Mouse (Mus musculus): ENCODE results near the gene Mapre1. TPM values are rescaled to one million over a fixed set of nuclear protein-coding genes. Genes with fewer than 3 reads are reported as not detected.
"Not testable (repeated sequence)": the region's sequence is repeated elsewhere in the genome, so short reads cannot be mapped to it uniquely, and the experiment has no call there.

Gene Mapre1
- polyA plus RNA-seq, 1 experiment from 2014 or later, result 238 TPM

DNA sequence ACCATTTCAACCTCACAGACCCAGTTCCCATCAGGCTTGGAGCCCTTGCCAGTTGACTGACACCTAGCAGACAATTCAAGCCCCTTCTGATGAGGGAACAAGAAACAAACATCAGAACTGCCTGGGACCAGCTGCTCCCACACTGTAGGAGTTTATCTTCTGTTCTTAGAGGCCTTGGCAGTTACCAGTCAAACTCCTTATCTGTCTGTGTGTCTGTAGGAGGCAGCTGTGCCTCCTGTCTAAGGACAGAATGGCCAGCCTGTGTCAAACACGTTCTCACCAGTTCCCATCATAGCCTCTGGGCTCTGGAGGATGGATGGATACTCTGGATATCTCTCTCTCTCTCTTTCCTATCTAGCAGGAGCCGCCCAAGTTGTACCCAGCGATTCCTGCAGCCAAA is 23.2 kb upstream of the Mapre1 start:
- H3K4me3 ChIP-seq (ENCODE audit: low read depth, low read length); H3K36me3 ChIP-seq (ENCODE audit: control insufficient read depth, insufficient read depth, low read length); ATAC-seq (ENCODE audit: low read depth); H3K4me2 ChIP-seq (ENCODE audit: low read depth, low read length); H3K27ac ChIP-seq (replicated peaks; ENCODE audit: low read depth, low read length); DNase-seq (ENCODE audit: low spot score); H3K9ac ChIP-seq (ENCODE audit: low read depth, low read length); H3K4me1 ChIP-seq (ENCODE audit: control insufficient read depth, insufficient read depth, low read length); H3K27me3 ChIP-seq (replicated peaks; ENCODE audit: control insufficient read depth, insufficient read depth, low read length); H3K9me3 ChIP-seq (ENCODE audit: control insufficient read depth, low read length): not testable (repeated sequence)
- WGBS, result 93% methylated on average over 3 of the region's 3 CpGs

DNA sequence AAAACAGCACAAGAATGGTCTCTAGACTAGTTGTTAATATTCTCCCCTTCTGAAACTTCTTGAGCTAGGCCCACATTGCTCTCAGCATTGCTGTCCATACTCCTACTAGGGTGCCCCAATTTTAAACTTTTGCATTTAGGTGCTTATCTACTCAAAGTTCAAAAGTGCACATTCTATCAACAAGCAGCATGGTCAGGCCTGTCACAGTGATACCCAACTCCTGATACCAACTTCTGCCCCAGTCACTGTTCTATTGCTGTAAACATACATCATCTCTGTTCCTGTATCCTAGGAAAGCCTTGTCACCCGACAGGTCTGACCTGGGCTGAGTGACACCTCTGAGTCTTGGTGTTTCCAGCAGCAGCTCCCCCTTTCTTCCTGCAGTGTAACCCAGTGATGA is 18.0 kb upstream of the Mapre1 start:
- H3K36me3 ChIP-seq (ENCODE audit: control insufficient read depth, insufficient read depth, low read length), result no peaks in the 10 kb centered on the region
- H3K4me2 ChIP-seq (ENCODE audit: low read depth, low read length), result no peak overlapping the region
- no peak for ATAC-seq (ENCODE audit: low read depth)
- no peaks in the 10 kb centered on the region for H3K27me3 ChIP-seq (replicated peaks; ENCODE audit: control insufficient read depth, insufficient read depth, low read length)
- H3K9ac ChIP-seq (ENCODE audit: low read depth, low read length), result no peak overlapping the region
- H3K4me3 ChIP-seq (ENCODE audit: low read depth, low read length), result no peak overlapping the region
- no peak overlapping the region for H3K27ac ChIP-seq (replicated peaks; ENCODE audit: low read depth, low read length)
- no peaks in the 10 kb centered on the region for H3K9me3 ChIP-seq (ENCODE audit: control insufficient read depth, low read length)
- H3K4me1 ChIP-seq (ENCODE audit: control insufficient read depth, insufficient read depth, low read length), result no peaks in the 10 kb centered on the region
- no peak for DNase-seq (ENCODE audit: low spot score)
- 57% methylated on average over 1 of the region's 1 CpGs for WGBS

DNA sequence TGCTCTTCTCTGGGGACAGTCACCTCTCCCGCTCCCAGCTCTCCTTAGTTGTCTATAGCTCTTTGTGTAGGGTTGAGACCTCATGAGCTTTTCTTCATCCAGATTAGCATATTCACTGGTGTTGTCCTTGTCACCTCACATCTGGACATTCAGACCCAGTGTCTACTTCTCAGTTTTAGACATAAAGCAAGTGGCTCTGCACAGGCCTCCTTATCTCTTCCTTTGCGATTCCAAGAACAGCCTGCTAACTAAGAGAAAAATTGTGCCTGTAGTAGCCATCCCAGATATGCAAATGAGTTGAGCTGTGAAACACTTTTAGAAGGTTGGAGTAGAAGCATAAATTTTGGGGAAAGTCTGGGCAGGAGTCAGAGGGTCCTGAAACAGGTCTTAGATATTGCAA is 16.6 kb upstream of the Mapre1 start:
- H3K9me3 ChIP-seq (ENCODE audit: control insufficient read depth, low read length), result no peaks in the 10 kb centered on the region
- no peaks in the 10 kb centered on the region for H3K27me3 ChIP-seq (replicated peaks; ENCODE audit: control insufficient read depth, insufficient read depth, low read length)
- H3K4me2 ChIP-seq (ENCODE audit: low read depth, low read length), result no peak overlapping the region
- H3K9ac ChIP-seq (ENCODE audit: low read depth, low read length), result no peak overlapping the region
- no peak overlapping the region for H3K4me3 ChIP-seq (ENCODE audit: low read depth, low read length)
- H3K4me1 ChIP-seq (ENCODE audit: control insufficient read depth, insufficient read depth, low read length), result no peaks in the 10 kb centered on the region
- no peak overlapping the region for H3K27ac ChIP-seq (replicated peaks; ENCODE audit: low read depth, low read length)
- H3K36me3 ChIP-seq (ENCODE audit: control insufficient read depth, insufficient read depth, low read length), result no peaks in the 10 kb centered on the region
- 90% methylated on average over 2 of the region's 2 CpGs for WGBS
- no peak for DNase-seq (ENCODE audit: low spot score)
- ATAC-seq (ENCODE audit: low read depth), result no peak

DNA sequence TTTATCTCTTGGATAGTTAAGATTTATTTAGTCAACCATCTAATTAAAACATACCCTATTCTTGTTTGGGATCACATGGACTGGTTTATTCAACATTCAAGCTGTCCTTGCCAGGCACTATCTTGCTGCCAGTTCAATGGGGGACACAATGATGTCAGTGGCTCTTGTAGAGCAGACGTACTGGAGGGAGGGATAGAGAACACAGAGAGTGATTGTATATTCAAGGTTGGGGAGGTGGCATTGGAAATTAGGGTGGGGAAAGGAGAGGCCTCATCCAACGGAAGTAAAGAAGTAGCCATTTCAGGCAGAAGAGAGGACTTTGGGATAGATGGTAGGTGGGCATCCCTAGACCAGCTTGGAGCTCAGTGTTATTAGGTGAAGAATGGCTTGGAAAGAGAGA is 16.2 kb upstream of the Mapre1 start:
- H3K36me3 ChIP-seq (ENCODE audit: control insufficient read depth, insufficient read depth, low read length), result no peaks in the 10 kb centered on the region
- H3K4me2 ChIP-seq (ENCODE audit: low read depth, low read length), result no peak overlapping the region
- WGBS, result 74% methylated on average over 2 of the region's 2 CpGs
- H3K4me1 ChIP-seq (ENCODE audit: control insufficient read depth, insufficient read depth, low read length), result no peaks in the 10 kb centered on the region
- no peak overlapping the region for H3K9ac ChIP-seq (ENCODE audit: low read depth, low read length)
- H3K4me3 ChIP-seq (ENCODE audit: low read depth, low read length), result no peak overlapping the region
- no peak for ATAC-seq (ENCODE audit: low read depth)
- H3K9me3 ChIP-seq (ENCODE audit: control insufficient read depth, low read length), result no peaks in the 10 kb centered on the region
- H3K27me3 ChIP-seq (replicated peaks; ENCODE audit: control insufficient read depth, insufficient read depth, low read length), result no peaks in the 10 kb centered on the region
- no peak for DNase-seq (ENCODE audit: low spot score)
- H3K27ac ChIP-seq (replicated peaks; ENCODE audit: low read depth, low read length), result no peak overlapping the region

DNA sequence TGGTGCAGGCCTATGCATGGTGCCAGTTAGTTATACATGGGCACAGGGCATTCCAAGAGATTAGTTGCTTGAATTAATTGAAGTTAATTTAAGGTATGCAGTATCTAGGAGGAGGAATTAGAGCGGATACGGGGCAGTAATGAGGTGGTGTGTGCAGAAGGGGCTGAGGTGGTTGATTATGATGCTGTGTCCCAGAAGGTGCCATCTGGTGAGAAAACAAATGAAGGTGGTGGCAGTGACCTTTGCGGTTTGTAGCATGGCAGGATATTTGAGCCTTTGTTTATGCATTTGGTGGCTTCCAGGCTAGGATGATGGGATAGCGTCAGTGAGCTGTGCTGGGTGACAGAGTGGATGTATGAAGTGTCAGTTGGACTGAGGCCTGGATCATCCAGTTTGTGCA is 15.8 kb upstream of the Mapre1 start:
- DNase-seq (ENCODE audit: low spot score) (no peak), ATAC-seq (ENCODE audit: low read depth) (no peak)
- H3K4me1 ChIP-seq (ENCODE audit: control insufficient read depth, insufficient read depth, low read length), result no peaks in the 10 kb centered on the region
- H3K4me3 ChIP-seq (ENCODE audit: low read depth, low read length), result no peak overlapping the region
- WGBS, result 78% methylated on average over 4 of the region's 4 CpGs
- no peaks in the 10 kb centered on the region for H3K9me3 ChIP-seq (ENCODE audit: control insufficient read depth, low read length)
- no peak overlapping the region for H3K9ac ChIP-seq (ENCODE audit: low read depth, low read length)
- H3K27me3 ChIP-seq (replicated peaks; ENCODE audit: control insufficient read depth, insufficient read depth, low read length), result no peaks in the 10 kb centered on the region
- no peak overlapping the region for H3K27ac ChIP-seq (replicated peaks; ENCODE audit: low read depth, low read length)
- H3K36me3 ChIP-seq (ENCODE audit: control insufficient read depth, insufficient read depth, low read length), result no peaks in the 10 kb centered on the region
- H3K4me2 ChIP-seq (ENCODE audit: low read depth, low read length), result no peak overlapping the region

DNA sequence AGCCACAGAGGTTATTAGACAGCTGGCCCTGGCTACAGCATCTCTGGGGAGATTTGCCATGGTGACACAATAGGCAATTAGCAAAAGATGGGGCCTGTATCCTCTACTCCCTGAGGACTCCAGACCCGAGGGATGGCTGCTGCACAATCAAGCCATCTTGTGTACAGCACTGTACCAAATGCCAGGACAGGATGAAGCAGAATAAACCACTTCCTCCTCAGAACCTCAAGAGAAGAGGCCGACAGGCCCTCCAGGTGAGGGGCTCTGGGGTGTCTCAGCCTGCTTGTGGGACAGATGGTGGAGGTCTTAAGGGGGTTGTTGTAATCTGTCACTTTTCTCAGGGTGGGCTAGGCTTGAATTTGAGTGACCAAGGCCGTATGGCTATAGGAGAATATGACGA is 7.0 kb upstream of the Mapre1 start:
- H3K4me2 ChIP-seq (ENCODE audit: low read depth, low read length), result no peak overlapping the region
- 67% methylated on average over 4 of the region's 4 CpGs for whole genome bisulfite sequencing
- no peak overlapping the region for H3K27ac ChIP-seq (replicated peaks; ENCODE audit: low read depth, low read length)
- H3K9me3 ChIP-seq (ENCODE audit: control insufficient read depth, low read length), result no peaks in the 10 kb centered on the region
- H3K36me3 ChIP-seq (ENCODE audit: control insufficient read depth, insufficient read depth, low read length), result no peaks in the 10 kb centered on the region
- no peak overlapping the region for H3K9ac ChIP-seq (ENCODE audit: low read depth, low read length)
- H3K27me3 ChIP-seq (replicated peaks; ENCODE audit: control insufficient read depth, insufficient read depth, low read length), result no peaks in the 10 kb centered on the region
- H3K4me1 ChIP-seq (ENCODE audit: control insufficient read depth, insufficient read depth, low read length), result no peaks in the 10 kb centered on the region
- peak; percentile 26 for DNase-seq (ENCODE audit: low spot score)
- peak; percentile 33; the same call in 1 of the 2 replicates for ATAC-seq (ENCODE audit: low read depth)
- H3K4me3 ChIP-seq (ENCODE audit: low read depth, low read length), result no peak overlapping the region

DNA sequence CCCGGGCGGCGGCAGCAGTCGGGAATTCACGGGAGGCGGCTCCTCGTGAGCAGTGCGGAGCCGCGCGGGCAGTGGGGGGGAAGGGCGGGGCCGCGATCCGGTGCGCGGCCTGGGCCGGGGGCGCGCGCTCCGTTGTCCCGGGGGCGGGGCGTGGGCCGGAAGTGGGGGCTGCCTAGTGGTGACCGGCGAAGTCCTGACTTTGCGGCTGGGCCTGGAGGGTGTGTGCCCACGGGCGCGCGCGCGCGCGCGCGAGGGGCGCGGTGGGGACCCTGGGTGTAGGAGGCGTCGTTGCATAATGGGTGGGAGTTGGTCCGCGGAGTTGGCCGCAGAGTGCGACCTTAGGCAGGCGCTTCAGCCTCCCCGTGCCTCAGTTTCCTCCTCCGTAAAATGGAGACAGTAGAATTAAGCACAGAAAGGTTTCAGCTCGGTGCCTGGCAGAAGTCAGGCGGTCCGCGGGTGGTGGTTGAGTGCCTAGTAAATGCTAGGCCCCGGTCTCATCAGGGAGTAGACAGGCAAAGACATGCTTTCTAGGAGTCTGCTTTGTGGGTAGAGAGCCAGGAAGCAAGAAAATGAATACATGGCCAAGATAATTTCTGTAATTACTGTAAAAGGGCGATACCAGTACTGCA is 477 bp downstream of the Mapre1 start:
- Histone ChIP-seq H3K9ac (ENCODE audit: low read depth, low read length) (peak overlapping the region; percentile 96), H3K36me3 (ENCODE audit: control insufficient read depth, insufficient read depth, low read length) (peaks cover 3% of the 10 kb centered on the region), H3K9me3 (ENCODE audit: control insufficient read depth, low read length) (no peaks in the 10 kb centered on the region), H3K4me1 (ENCODE audit: control insufficient read depth, insufficient read depth, low read length) (peaks cover 15% of the 10 kb centered on the region), H3K4me2 (ENCODE audit: low read depth, low read length) (peak overlapping the region; percentile 67), H3K27ac (replicated peaks; ENCODE audit: low read depth, low read length) (peak overlapping the region; percentile 94), H3K27me3 (replicated peaks; ENCODE audit: control insufficient read depth, insufficient read depth, low read length) (no peaks in the 10 kb centered on the region), H3K4me3 (ENCODE audit: low read depth, low read length) (peak overlapping the region; percentile 91)
- ATAC-seq (ENCODE audit: low read depth) (peak; percentile 88), DNase-seq (ENCODE audit: low spot score) (peak; percentile 84)
- WGBS, result under 1% methylated on average over 26 of the region's 56 CpGs

DNA sequence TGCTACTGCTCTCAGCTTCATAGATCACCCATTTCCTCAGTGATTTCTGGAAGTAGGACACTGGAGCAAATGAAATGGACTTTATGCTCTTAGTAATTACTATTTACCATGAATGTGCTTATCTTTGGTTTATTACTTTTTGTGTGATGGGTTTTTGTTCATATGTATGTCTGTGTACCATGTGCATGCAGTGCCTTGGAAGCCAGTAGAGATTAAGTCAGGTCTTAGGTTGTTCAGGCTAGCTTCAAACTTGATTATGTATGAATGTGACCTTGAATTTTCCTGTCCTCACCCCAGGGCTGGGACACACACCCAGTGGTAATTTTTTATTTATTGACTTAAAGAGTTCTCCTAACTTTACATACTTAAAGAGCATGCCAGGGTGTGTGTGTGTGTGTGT is 6.9 kb downstream of the Mapre1 start:
- no peak overlapping the region for H3K4me3 ChIP-seq (ENCODE audit: low read depth, low read length)
- no peak overlapping the region for H3K4me2 ChIP-seq (ENCODE audit: low read depth, low read length)
- peaks cover 36% of the 10 kb centered on the region for H3K36me3 ChIP-seq (ENCODE audit: control insufficient read depth, insufficient read depth, low read length)
- ATAC-seq (ENCODE audit: low read depth) (no peak), DNase-seq (ENCODE audit: low spot score) (no peak)
- H3K9ac ChIP-seq (ENCODE audit: low read depth, low read length), result no peak overlapping the region
- H3K4me1 ChIP-seq (ENCODE audit: control insufficient read depth, insufficient read depth, low read length), result peaks cover 6% of the 10 kb centered on the region
- H3K9me3 ChIP-seq (ENCODE audit: control insufficient read depth, low read length), result no peaks in the 10 kb centered on the region
- no peak overlapping the region for H3K27ac ChIP-seq (replicated peaks; ENCODE audit: low read depth, low read length)
- no peaks in the 10 kb centered on the region for H3K27me3 ChIP-seq (replicated peaks; ENCODE audit: control insufficient read depth, insufficient read depth, low read length)

DNA sequence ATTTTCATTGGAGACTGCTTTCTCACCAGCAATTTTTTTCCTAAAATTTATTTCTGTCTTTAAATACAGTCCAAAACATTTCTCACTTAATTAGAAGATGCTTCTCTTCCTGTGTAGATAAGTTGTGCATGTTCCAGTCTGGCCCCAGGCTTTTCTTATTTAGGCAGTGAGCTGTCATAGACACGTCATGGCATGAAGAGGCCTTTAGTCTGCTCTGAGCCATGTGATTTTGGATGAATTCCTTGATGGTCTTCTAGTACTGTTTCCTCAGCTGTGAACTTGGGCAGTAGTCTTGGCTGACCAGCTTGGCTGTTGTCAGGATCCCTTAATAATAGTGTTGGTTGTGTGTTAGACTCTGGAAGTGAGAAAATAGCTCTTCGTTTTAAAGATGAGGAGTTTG is 9.3 kb downstream of the Mapre1 start:
- WGBS, result 80% methylated on average over 2 of the region's 2 CpGs
- H3K4me3 ChIP-seq (ENCODE audit: low read depth, low read length), result no peak overlapping the region
- H3K9me3 ChIP-seq (ENCODE audit: control insufficient read depth, low read length), result no peaks in the 10 kb centered on the region
- no peak overlapping the region for H3K9ac ChIP-seq (ENCODE audit: low read depth, low read length)
- H3K27me3 ChIP-seq (replicated peaks; ENCODE audit: control insufficient read depth, insufficient read depth, low read length), result no peaks in the 10 kb centered on the region
- no peak overlapping the region for H3K4me2 ChIP-seq (ENCODE audit: low read depth, low read length)
- peaks cover 42% of the 10 kb centered on the region for H3K36me3 ChIP-seq (ENCODE audit: control insufficient read depth, insufficient read depth, low read length)
- no peak overlapping the region for H3K27ac ChIP-seq (replicated peaks; ENCODE audit: low read depth, low read length)
- ATAC-seq (ENCODE audit: low read depth) (peak; percentile 37; the same call in 1 of the 2 replicates), DNase-seq (ENCODE audit: low spot score) (no peak)
- no peaks in the 10 kb centered on the region for H3K4me1 ChIP-seq (ENCODE audit: control insufficient read depth, insufficient read depth, low read length)

Measured in embryonic facial prominence, embryonic 14.5 days (tissue).